Mouse (Mus musculus): ENCODE results near the gene Rabgef1. TPM values are rescaled to one million over a fixed set of nuclear protein-coding genes. Genes with fewer than 3 reads are reported as not detected.

The Rabgef1 gene
- 30.0 and 31.1 TPM in 2 replicates for polyA plus RNA-seq (2012; rRNA removed)

GRCm38 (mm10) chr5:130171423-130171954 is at the start of gene Rabgef1:
Rabgef1 (plus strand) TSS chr5:130171798.

DNA sequence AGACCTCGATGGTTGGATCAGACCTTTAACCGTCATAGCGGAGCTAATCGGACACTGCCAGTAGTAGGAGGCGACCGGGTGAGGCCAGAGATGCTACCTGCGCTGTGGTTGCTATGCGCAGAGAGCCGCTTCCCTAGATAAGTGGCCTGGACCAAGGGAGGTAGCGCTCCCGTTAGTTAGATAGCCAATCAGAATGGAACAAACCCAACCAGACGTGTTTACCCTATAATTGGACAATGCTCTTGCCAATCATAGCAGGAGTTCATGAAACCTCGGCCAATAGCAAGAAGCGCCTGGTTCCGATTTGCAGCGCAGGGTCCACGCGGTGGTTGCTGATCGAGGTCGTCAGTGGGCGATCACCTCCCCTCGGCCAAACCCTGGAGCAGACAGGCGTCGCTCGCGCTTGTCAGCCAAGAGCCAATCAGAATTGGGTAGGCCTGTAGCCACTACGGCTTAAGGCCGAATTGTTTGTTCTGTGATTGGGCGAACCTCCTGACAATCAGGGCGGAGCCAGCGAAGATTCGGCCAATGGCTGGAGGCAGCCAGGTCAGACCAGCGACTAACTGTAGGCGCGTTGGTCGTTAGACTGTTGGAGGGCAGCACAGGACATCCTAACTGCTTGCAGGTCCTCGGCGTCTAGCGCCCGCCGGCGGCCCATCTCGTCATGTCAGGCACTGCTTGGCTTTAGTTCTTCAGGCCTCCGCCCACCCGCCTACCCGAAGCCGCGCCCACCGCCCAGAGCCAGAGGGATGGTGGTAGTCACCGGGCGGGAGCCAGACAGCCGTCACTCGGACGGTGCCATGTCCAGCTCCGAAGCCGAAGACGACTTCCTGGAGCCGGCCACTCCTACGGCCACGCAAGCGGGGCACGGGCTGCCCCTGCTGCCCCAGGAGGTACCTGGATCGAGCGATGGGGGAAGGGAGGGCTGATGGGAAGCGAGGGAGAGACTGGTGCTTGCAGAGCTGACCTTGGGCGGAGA is 27.0 kb upstream of the Rabgef1 start, which contains the start of gene Kctd7:
TSS of gene Kctd7 (plus strand) at position 528 of the 979 bp plus-strand sequence.

GRCm38 (mm10) chr5:130216781-130217180 is 45.2 kb downstream of the Rabgef1 start, which contains the start of gene Tmem248:
Tmem248 (plus strand) TSS chr5:130217081.

GRCm38 (mm10) chr5:130255017-130255720 is 83.6 kb downstream of the Rabgef1 start, which contains the start of the genes Sbds and Tyw1:
Sbds (minus strand) TSS chr5:130255530.
Tyw1 (plus strand) TSS chr5:130255619.

Other genes starting within 250 kb of the Rabgef1 start
- 34.1 and 35.6 TPM in 2 replicates for gene Vkorc1l1, start 229.8 kb upstream of the Rabgef1 start, polyA plus RNA-seq (2012; rRNA removed)
- gene Gusb, start 168.7 kb upstream of the Rabgef1 start, polyA plus RNA-seq (2012; rRNA removed): 18.2 and 24.5 TPM in 2 replicates
- 21.9 and 27.2 TPM in 2 replicates for gene Asl, start 142.6 kb upstream of the Rabgef1 start, polyA plus RNA-seq (2012; rRNA removed)
- 52.4 and 57.6 TPM in 2 replicates for gene Crcp, start 142.5 kb upstream of the Rabgef1 start, polyA plus RNA-seq (2012; rRNA removed)
- gene Tpst1, start 98.5 kb upstream of the Rabgef1 start, polyA plus RNA-seq (2012; rRNA removed): 38.9 and 40.8 TPM in 2 replicates
- 9.1 and 9.2 TPM in 2 replicates for gene Kctd7, start 26.9 kb upstream of the Rabgef1 start, polyA plus RNA-seq (2012; rRNA removed)
- 23.6 and 28.5 TPM in 2 replicates for gene Tmem248, start 45.3 kb downstream of the Rabgef1 start, polyA plus RNA-seq (2012; rRNA removed)
- gene Sbds, start 83.7 kb downstream of the Rabgef1 start, polyA plus RNA-seq (2012; rRNA removed): 56.7 and 59.0 TPM in 2 replicates
- 16.5 and 17.1 TPM in 2 replicates for gene Tyw1, start 83.8 kb downstream of the Rabgef1 start, polyA plus RNA-seq (2012; rRNA removed)
- gene Caln1, start 197.7 kb downstream of the Rabgef1 start, polyA plus RNA-seq (2012; rRNA removed): 3.3 and 3.6 TPM in 2 replicates
- not detected in 2 replicates for gene A330070K13Rik, start 212.8 kb downstream of the Rabgef1 start, polyA plus RNA-seq (2012; rRNA removed)

All from central nervous system, embryonic 14 days (tissue).